Mouse (Mus musculus) heart, adult 2 months (tissue): ENCODE measurements around the gene Ubqln2. TPM values are rescaled to one million over a fixed set of nuclear protein-coding genes. Genes with fewer than 3 reads are reported as not detected.
A peak's percentile ranks its signal among the peaks of the same experiment; 100 is the strongest.

Source experiments
- DNase-seq, 2 experiments: peaks; one replicate each; pipeline ENCODE4 v3.0.0; 2021
- H3K27ac ChIP-seq: fragments of 200-600 bp; 2 replicates; pipeline ENCODE4 v1.8.1; 2022
- H3K27me3 ChIP-seq: fragments of 200-500 bp; 2 replicates; pipeline ENCODE4 v1.6.1; 2012; ENCODE audit warnings: mild to moderate bottlenecking, low read length, inconsistent platforms, mixed read lengths; ENCODE audit not compliant: control insufficient read depth, insufficient read depth
- H3K36me3 ChIP-seq: fragments of 200-500 bp; 2 replicates; pipeline ENCODE4 v1.6.1; 2012; ENCODE audit warnings: low read length, inconsistent platforms; ENCODE audit not compliant: control insufficient read depth, insufficient read depth
- H3K4me1 ChIP-seq: fragments of 200-500 bp; 2 replicates; pipeline ENCODE4 v1.6.1; 2011; ENCODE audit warnings: low read length; ENCODE audit not compliant: control insufficient read depth, insufficient read depth
- H3K4me3 ChIP-seq: fragments of 200-600 bp; 2 replicates; pipeline ENCODE4 v1.8.1; 2022
- H3K79me2 ChIP-seq: fragments of 200-500 bp; replicated peaks from 2 replicates; pipeline ENCODE4 v1.6.1; 2012; ENCODE audit warnings: mild to moderate bottlenecking, inconsistent platforms, low read length, moderate library complexity, mixed read lengths; ENCODE audit not compliant: control insufficient read depth, insufficient read depth
- H3K9ac ChIP-seq: fragments of 200-500 bp; 2 replicates; pipeline ENCODE4 v1.6.1; 2012; ENCODE audit warnings: low read depth, mild to moderate bottlenecking, control low read depth, inconsistent platforms, low read length, mixed read lengths
- CTCF ChIP-seq: fragments of 200-600 bp; IDR thresholded peaks from 2 replicates; pipeline ENCODE4 v1.8.1; 2022; ENCODE audit warnings: antibody characterized with exemption, mild to moderate bottlenecking, moderate library complexity
- EP300 ChIP-seq: fragments of 200-500 bp; IDR thresholded peaks from 2 replicates; pipeline ENCODE4 v1.6.1; 2011; ENCODE audit warnings: low read depth, low read length, control low read depth; ENCODE audit not compliant: insufficient read depth
- POLR2A ChIP-seq: fragments of 200-500 bp; IDR thresholded peaks from 2 replicates; pipeline ENCODE4 v1.6.1; 2011; ENCODE audit warnings: mild to moderate bottlenecking, low read depth, low read length, control low read depth; ENCODE audit not compliant: insufficient read depth
- WGBS: fragments of 180-500 bp; shearing (Covaris S2); methylation state at CpG from one replicate; pipeline ENCODE4 v1.1.7; 2018; 5-methylcytosine and 5-hydroxymethylcytosine counted together
- intact Hi-C: fragments of 180-260 bp; cut with DNase I; formaldehyde crosslinking; loops from one replicate; pipeline ENCODE4 v1.15.1; 2025
- long read RNA-seq: library from polyadenylated mRNA; stranded (forward); transcript quantifications from one replicate; pipeline ENCODE4 v2.0.0, GENCODE M21; 2021
- polyA plus RNA-seq: library from polyadenylated mRNA; depleted of rRNA; stranded (reverse); fragments of >200 nt; gene quantifications from 2 replicates; pipeline ENCODE4 v1.2.3, GENCODE M21; 2012; rRNA removed
- total RNA-seq, 2 experiments: library from RNA; stranded (reverse); gene quantifications; 2 replicates each; pipeline ENCODE4 v1.2.3; 2021

The Ubqln2 gene
- total RNA-seq (10 to 100 TPM; 26.9 to 28.1 TPM), polyA plus RNA-seq (16.3 and 18.8 TPM in 2 replicates)
- long read RNA-seq, transcript Ubqln2-201 (1 exons, 3,344 nt) = major isoform, 12 of 12 reads
- long read RNA-seq, partial matches to known transcripts = 0 of 12 reads
- long read RNA-seq, other reads (novel, unspliced or antisense) = 0 of 12 reads

DNA sequence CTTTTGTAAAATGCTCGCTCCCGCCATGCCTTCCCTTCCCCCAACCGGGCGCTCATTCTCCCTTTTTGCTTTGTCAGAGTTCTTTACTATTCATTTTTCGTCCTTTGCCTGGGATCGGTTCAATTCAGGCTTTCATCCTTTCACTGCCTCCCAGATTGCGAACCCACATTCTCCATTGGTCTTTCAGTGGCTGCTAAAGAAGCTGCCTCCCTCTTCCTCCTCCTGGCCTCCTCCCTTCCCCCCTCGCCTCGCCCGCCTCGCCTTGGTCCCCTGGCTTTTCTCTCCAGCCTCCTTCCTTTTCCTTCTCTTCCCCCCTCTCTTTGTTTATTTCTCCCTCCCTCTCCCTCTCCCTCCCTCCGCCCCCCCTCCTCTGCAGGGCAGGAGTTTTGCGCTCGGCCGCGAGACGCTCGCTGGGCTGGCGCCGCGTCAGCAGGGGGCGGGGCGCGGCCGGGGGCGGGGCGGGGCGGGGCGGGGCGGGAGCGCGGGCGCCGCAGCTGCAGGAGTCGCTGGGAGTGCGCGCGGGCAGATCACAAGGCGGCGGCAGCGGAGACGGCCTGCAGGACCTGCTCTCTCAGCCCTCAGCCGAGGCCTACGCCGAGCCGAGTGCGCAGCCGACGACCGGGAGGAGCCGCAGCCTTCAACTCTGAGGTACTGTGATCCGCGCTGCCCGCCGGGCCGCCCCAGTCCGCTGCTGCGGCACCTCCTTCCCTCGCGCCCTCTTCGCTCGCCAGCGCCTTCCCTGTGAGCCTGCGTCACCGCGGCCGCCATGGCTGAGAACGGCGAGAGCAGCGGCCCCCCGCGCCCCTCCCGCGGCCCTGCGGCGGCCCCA, at the start of gene Ubqln2:
Gene Ubqln2, plus strand, starts transcription at position 540 of the 829 bp plus-strand sequence.
- Histone ChIP-seq H3K9ac (peak within 1 kb of the TSS; percentile 91), H3K79me2 (peaks cover 4% of the 10 kb centered on the region), H3K36me3 (no peaks in the 10 kb centered on the region), H3K4me1 (peaks cover 4% of the 10 kb centered on the region), H3K4me3 (peak within 1 kb of the TSS; percentile 67), H3K27ac (peak within 1 kb of the TSS; percentile 85), H3K27me3 (no peaks in the 10 kb centered on the region)
- intact Hi-C loops = loop anchor here (10.0 kb wide), 1 partner anchor 793 kb away; no protein-coding TSS in a partner anchor
- DNase-seq = peak; percentile 86 to 87
- 0 out of 2 replicates have a peak, but pooled peaks have one; percentile 8 for TF ChIP-seq EP300
- TF ChIP-seq CTCF = no peak
- peak; percentile 78 for TF ChIP-seq POLR2A
- 26% methylated on average over 70 of the region's 76 CpGs for WGBS

DNA sequence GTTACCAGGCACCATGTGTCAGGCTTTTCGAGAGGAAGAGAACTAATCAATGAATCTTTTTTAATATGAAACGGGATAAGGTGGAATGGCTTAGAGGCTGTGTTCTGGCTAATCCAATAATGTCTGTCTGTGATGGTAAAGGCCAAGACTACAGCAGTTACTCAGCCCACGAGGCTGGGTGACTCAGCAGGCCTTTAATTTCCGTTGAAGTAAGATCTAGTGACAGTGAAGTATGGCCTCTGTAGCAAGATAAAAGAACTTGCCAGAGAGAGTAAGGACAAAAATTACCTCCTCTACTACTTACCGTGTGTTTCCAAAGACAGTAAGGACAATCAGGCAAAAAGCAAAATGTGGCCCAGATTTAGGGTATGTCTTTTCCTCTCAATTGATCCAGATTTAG, 46.1 kb upstream of the Ubqln2 start:
- no peak overlapping the region for H3K4me3 ChIP-seq
- H3K27ac ChIP-seq = no peak overlapping the region
- no peaks in the 10 kb centered on the region for H3K36me3 ChIP-seq
- no peak for DNase-seq
- no peaks in the 10 kb centered on the region for H3K4me1 ChIP-seq
- intact Hi-C loops = no loop called here
- no peak overlapping the region for H3K9ac ChIP-seq
- TF ChIP-seq CTCF (no peak), POLR2A (no peak)
- no peaks in the 10 kb centered on the region for H3K27me3 ChIP-seq
- H3K79me2 ChIP-seq = no peaks in the 10 kb centered on the region
- WGBS = 58% methylated on average over 5 of the region's 5 CpGs

DNA sequence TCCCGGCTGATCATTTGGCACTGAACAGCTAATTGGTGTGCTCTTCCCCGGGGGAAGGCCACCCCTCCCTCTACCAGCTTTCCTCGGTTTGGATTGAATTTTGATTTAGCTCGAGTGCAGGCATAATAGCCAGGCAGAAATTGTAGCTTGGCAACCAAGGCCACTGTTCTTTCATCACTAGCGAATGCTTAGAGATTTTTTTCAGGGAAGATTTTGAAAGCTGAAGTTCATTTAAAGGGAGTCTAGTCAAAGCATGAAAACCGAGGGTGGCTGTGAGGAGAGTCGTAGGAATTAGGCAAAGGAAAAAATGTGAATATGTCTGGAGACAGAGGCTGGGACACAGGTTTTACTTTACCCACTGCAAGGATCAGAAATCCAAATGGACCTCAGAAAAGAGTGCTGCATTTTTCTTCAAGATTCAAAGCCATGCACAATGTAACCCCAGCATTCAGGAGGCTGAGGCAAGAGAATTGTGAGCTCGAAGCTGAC, 21.2 kb upstream of the Ubqln2 start:
- WGBS = 63% methylated on average over 8 of the region's 8 CpGs
- Histone ChIP-seq H3K4me1 (no peaks in the 10 kb centered on the region), H3K36me3 (no peaks in the 10 kb centered on the region), H3K9ac (no peak overlapping the region), H3K79me2 (no peaks in the 10 kb centered on the region), H3K27ac (no peak overlapping the region), H3K27me3 (no peaks in the 10 kb centered on the region), H3K4me3 (no peak overlapping the region)
- TF ChIP-seq POLR2A (no peak), CTCF (no peak), EP300 (no peak)
- no peak for DNase-seq
- intact Hi-C loops = no loop called here

DNA sequence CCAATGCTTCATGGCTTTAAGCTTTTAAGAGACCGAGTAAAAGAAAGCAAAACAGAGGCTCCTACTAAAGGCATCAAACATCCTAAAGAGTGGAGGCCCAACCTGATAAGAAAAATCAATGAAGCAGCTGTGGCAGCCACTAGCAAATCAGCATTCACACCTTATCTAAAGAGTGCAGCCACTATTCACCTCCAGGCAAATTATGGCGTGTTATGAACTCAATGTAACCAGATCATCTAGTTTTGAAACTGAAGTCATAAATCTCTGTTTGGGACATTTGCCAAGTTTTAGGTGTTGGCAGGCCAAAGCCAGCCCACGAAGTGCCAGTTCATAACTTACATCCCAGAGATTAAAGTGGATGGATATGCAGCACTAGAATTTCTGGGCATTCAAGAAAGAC, 5.7 kb upstream of the Ubqln2 start:
- TF ChIP-seq CTCF (no peak), EP300 (no peak), POLR2A (no peak)
- H3K27ac ChIP-seq = no peak overlapping the region
- H3K36me3 ChIP-seq = no peaks in the 10 kb centered on the region
- H3K4me1 ChIP-seq = no peaks in the 10 kb centered on the region
- no peak overlapping the region for H3K4me3 ChIP-seq
- no peak overlapping the region for H3K9ac ChIP-seq
- H3K27me3 ChIP-seq = no peaks in the 10 kb centered on the region
- intact Hi-C loops = loop anchor here (10.0 kb wide), 1 partner anchor 788 kb away; no protein-coding TSS in a partner anchor
- WGBS = 48% methylated on average over 3 of the region's 3 CpGs
- no peak for DNase-seq
- H3K79me2 ChIP-seq = no peaks in the 10 kb centered on the region

DNA sequence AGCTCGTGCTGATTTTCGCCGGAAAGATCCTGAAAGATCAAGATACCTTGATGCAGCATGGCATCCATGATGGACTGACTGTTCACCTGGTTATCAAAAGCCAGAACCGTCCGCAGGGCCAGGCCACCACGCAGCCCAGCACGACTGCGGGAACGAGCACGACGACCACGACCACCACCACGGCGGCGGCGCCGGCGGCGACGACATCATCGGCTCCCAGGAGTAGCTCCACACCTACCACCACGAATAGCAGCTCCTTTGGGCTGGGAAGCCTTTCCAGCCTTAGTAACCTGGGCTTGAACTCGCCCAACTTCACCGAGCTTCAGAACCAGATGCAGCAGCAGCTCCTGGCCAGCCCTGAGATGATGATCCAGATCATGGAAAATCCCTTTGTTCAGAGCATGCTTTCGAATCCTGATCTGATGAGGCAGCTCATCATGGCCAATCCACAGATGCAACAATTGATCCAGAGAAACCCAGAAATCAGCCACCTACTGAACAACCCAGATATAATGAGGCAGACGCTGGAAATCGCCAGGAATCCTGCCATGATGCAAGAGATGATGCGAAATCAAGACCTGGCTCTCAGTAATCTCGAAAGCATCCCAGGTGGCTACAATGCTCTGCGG, 752 bp downstream of the Ubqln2 start:
- Histone ChIP-seq H3K27ac (peak overlapping the region; percentile 85), H3K36me3 (no peaks in the 10 kb centered on the region), H3K79me2 (peaks cover 4% of the 10 kb centered on the region), H3K4me1 (peaks cover 4% of the 10 kb centered on the region), H3K4me3 (peak overlapping the region; percentile 67), H3K27me3 (no peaks in the 10 kb centered on the region), H3K9ac (peak overlapping the region; percentile 91)
- TF ChIP-seq EP300 = no peak
- no peak for TF ChIP-seq POLR2A
- no peak for TF ChIP-seq CTCF
- 27% methylated on average over 30 of the region's 30 CpGs for WGBS
- intact Hi-C loops = loop anchor here (10.0 kb wide), 1 partner anchor 794 kb away; no protein-coding TSS in a partner anchor
- no peak for DNase-seq
